Mouse (Mus musculus) thymus, adult 2 months (tissue): ENCODE measurements around the gene Wscd1.

Experiments used
- CTCF ChIP-seq: fragments of 200-500 bp; IDR thresholded peaks from 2 replicates; pipeline ENCODE4 v1.5.1; 2012; ENCODE audit warnings: mild to moderate bottlenecking, control low read depth, low read length, moderate library complexity, borderline replicate concordance; ENCODE audit not compliant: control insufficient read depth, poor library complexity, insufficient read depth; ENCODE audit errors: extremely low read depth
- POLR2A ChIP-seq: fragments of 200-500 bp; IDR thresholded peaks from 2 replicates; pipeline ENCODE4 v1.6.1; 2012; ENCODE audit warnings: mild to moderate bottlenecking, low read length, control low read depth, moderate library complexity; ENCODE audit not compliant: control insufficient read depth, poor library complexity, insufficient read depth; ENCODE audit errors: extremely low read depth

DNA sequence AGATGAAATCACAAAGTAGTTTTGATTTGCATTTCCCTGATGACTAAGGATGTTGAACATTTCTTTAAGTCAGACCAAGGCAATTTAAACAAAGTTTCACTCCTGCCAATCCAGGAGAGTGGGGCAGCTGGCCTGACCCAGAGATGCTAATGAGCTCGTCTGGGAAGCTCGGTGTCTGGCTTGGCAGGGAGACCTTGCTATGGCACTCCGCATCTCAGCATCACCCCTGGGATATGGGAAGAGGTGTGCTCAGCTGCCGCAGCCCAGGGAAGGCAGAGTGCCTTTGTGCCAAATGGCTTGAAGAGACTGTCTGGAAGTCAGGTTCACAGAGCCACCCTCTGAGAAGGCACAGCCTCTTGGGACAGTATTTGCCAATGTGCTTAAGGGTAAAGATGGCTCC is 75.3 kb downstream of the Wscd1 start:
- TF ChIP-seq CTCF (no peak), POLR2A (no peak)
